Mouse (Mus musculus) stomach, embryonic 16.5 days (tissue): ENCODE measurements at regions not wholly inside any gene's neighbourhood (a gene's known extent, or its start where the extent isn't known, plus 50 kb on each side); places are given as distances from the start of the nearest gene placed in this dataset.

ENCODE experiments used
- ATAC-seq: fragments of 200-750 bp; cut with Nextera tagmentation; 2 replicates; pipeline ENCODE4 v1.8.0; 2017; ENCODE audit warnings: moderate number of reproducible peaks, moderate TSS enrichment; ENCODE audit not compliant: insufficient read depth, low FRiP score
- H3K27ac ChIP-seq: fragments of 300-500 bp; sonication (generic); 2 replicates; pipeline ENCODE4 v1.5.1; 2014; ENCODE audit warnings: low read length
- H3K27me3 ChIP-seq: fragments of 300-500 bp; sonication (generic); 2 replicates; pipeline ENCODE4 v1.6.1; 2014; ENCODE audit warnings: low read length, control low read depth, mixed read lengths; ENCODE audit not compliant: control insufficient read depth, insufficient read depth
- H3K36me3 ChIP-seq: fragments of 300-500 bp; sonication (generic); 2 replicates; pipeline ENCODE4 v1.6.1; 2014; ENCODE audit warnings: low read length; ENCODE audit not compliant: control insufficient read depth, insufficient read depth
- H3K4me1 ChIP-seq: fragments of 300-500 bp; sonication (generic); 2 replicates; pipeline ENCODE4 v1.6.1; 2014; ENCODE audit warnings: low read length, control low read depth, mixed read lengths; ENCODE audit not compliant: control insufficient read depth, insufficient read depth
- H3K4me2 ChIP-seq: fragments of 300-500 bp; sonication (generic); 2 replicates; pipeline ENCODE4 v1.6.1; 2014; ENCODE audit warnings: low read depth, low read length, mixed read lengths
- H3K4me3 ChIP-seq: fragments of 300-500 bp; sonication (generic); replicated peaks from 2 replicates; pipeline ENCODE4 v1.5.1; 2014; ENCODE audit warnings: mild to moderate bottlenecking, low read length
- H3K9ac ChIP-seq: fragments of 300-500 bp; sonication (generic); 2 replicates; pipeline ENCODE4 v1.6.1; 2014; ENCODE audit warnings: low read length
- H3K9me3 ChIP-seq: fragments of 300-500 bp; sonication (generic); replicated peaks from 2 replicates; pipeline ENCODE4 v1.6.1; 2016; ENCODE audit warnings: low read length, control low read depth; ENCODE audit not compliant: control insufficient read depth
- WGBS: fragments of 180-500 bp; shearing (Covaris S2); extraction: QIAGEN DNeasy Blood & Tissue Kit; methylation state at CpG from one replicate; pipeline ENCODE4 v1.1.7; 2014; 5-methylcytosine and 5-hydroxymethylcytosine counted together

DNA sequence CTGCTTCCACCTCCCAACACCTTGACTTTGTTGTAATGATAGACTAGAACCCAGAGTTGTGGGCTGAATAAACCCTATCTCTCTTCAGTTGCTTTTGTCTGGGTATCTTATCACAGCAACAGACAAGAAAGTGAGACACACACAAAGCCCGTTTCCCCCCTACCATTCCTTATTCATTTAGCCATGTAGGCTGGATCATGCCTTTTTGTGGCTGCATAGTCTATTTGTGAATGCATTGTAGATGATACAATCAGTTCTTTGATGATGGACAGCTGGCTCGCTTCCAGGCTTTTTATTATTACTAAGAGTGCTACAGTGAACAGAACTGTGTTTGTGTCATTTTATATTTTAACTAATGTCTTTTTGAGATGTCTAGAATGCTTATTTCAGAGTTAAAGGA, 116.3 kb upstream of the Podxl start:
- 54% methylated on average over 2 of the region's 2 CpGs for WGBS
- no peaks in the 10 kb centered on the region for H3K9me3 ChIP-seq
- ATAC-seq = no peak

DNA sequence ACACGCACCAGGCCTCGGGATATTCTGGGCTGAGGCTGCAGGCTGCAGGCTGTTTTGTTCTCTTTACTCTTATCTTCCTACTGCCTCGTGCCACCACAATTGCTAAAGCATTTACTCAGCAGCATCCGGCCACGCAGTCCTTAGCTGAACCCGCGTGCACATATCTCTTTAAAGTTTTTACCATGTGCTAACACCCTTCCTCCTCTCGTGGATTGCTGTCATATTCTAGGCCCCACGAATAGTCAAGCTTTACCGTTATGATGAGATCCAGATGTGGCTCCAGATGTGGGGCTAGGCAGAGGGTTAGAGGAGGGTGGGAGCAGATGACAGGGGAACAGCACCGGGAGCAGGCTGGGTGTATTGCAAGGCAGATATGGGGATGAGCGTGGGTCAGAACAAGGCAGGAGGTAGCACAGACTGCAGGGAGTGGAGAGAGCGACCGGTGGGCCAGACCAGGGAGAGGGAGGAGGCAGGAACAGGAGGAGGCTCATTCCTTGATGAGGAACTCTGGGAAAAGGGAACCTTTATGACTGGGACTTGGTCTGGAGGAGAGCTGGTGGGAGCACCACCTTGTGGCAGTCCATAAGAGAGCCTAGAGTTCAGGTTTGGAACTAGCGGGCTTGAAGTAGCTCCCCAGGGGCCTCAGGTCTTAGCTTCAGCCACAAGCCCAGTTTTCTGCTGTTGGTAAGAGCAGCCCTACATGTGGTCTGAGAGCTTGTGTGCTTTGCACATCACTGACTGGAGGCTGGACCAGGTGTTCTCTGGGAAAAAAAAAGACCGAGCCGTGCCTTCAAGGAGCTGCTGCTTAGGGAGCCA, 102.1 kb upstream of the Podxl start:
- Histone ChIP-seq H3K9me3 (no peaks in the 10 kb centered on the region), H3K27me3 (no peaks in the 10 kb centered on the region), H3K9ac (no peak overlapping the region), H3K4me1 (no peaks in the 10 kb centered on the region), H3K4me3 (no peak overlapping the region), H3K36me3 (no peaks in the 10 kb centered on the region), H3K27ac (no peak overlapping the region), H3K4me2 (no peak overlapping the region)
- 41% methylated on average over 17 of the region's 17 CpGs for WGBS
- ATAC-seq = no peak

More for the DNA sequence above, 116.3 kb upstream of the Podxl start:
- H3K27me3 ChIP-seq = no peaks in the 10 kb centered on the region
- no peaks in the 10 kb centered on the region for H3K4me1 ChIP-seq
- no peak overlapping the region for H3K9ac ChIP-seq
- no peak overlapping the region for H3K4me3 ChIP-seq
- no peaks in the 10 kb centered on the region for H3K36me3 ChIP-seq
- H3K27ac ChIP-seq = no peak overlapping the region
- H3K4me2 ChIP-seq = no peak overlapping the region

DNA sequence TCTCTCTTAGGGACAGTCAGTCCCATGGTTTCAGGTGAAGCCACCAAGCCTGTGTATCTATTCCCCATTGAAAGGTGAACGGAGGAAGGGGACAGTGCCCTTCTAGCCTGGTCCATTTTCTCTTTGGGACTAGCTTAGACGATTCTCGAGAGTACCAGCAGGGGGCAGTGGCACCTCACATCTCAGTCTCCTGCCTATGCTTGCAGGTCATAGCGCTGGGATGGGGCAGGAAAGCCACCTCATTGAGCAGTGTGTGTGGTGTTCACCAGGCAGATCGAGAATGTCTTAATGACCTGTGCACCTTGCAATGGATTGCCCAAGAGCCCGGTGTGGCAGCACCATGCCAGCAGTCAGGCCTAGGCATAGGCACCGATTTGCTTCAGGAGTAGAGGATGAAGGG, 100.7 kb upstream of the Podxl start:
- ATAC-seq = no peak; the same call in 1 of the 2 replicates
- 26% methylated on average over 7 of the region's 7 CpGs for WGBS
- no peak overlapping the region for H3K27ac ChIP-seq

DNA sequence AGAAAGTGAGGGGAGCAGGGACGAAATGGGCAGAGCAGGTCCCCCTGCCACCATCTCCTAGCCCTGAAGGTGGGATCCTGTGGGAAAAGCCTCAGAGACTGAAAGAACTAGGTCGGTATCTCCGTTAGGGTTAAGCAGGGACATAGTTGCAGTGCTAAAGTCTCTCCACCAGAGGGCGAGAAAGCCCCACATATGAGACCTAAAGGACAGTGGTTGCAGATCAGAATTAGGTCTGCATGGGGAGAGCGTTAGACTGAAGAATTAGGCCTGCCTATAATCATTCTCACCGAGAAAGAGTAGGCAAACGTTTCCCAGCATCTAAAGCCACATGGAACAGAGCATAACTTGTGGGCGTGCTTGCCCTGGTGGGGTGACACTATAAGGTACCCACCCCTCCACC, 97.0 kb upstream of the Podxl start:
- ATAC-seq = no peak
- Histone ChIP-seq H3K4me3 (no peak overlapping the region), H3K9ac (no peak overlapping the region), H3K4me2 (no peak overlapping the region), H3K36me3 (no peaks in the 10 kb centered on the region), H3K27me3 (peaks cover 3% of the 10 kb centered on the region; the same call in 1 of the 2 replicates), H3K27ac (no peak overlapping the region), H3K9me3 (no peaks in the 10 kb centered on the region), H3K4me1 (no peaks in the 10 kb centered on the region)
- WGBS = 9% methylated on average over 8 of the region's 8 CpGs

More for the DNA sequence above, 100.7 kb upstream of the Podxl start:
- no peaks in the 10 kb centered on the region for H3K9me3 ChIP-seq
- no peaks in the 10 kb centered on the region for H3K4me1 ChIP-seq
- H3K4me2 ChIP-seq = no peak overlapping the region
- H3K36me3 ChIP-seq = no peaks in the 10 kb centered on the region
- H3K27me3 ChIP-seq = peaks cover 1% of the 10 kb centered on the region; the same call in 1 of the 2 replicates
- H3K9ac ChIP-seq = no peak overlapping the region
- no peak overlapping the region for H3K4me3 ChIP-seq

DNA sequence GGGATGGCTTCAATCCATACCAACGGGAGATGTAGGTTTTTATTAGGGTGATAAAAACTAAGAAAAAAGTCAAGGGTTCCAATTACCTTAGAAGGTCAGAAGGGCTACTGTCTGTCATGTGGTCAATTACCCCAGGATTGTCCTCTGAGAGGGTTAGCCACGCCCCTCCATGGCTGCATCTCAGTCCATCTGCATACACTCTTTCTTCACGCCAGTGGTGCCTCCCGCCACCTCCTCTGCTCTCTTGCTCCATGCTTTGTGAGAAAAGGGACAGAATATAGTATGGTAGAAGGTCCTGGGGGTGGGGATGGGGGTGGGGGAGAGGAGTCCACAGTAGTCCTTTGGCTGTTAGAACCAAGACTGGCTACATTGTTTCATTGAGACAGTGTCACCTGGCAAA, 96.1 kb upstream of the Podxl start:
- Histone ChIP-seq H3K27ac (no peak overlapping the region), H3K27me3 (peaks cover 3% of the 10 kb centered on the region; the same call in 1 of the 2 replicates), H3K9ac (no peak overlapping the region), H3K4me3 (no peak overlapping the region), H3K36me3 (no peaks in the 10 kb centered on the region), H3K4me2 (no peak overlapping the region), H3K9me3 (no peaks in the 10 kb centered on the region), H3K4me1 (no peaks in the 10 kb centered on the region)
- no peak for ATAC-seq
- 57% methylated on average over 4 of the region's 4 CpGs for WGBS

DNA sequence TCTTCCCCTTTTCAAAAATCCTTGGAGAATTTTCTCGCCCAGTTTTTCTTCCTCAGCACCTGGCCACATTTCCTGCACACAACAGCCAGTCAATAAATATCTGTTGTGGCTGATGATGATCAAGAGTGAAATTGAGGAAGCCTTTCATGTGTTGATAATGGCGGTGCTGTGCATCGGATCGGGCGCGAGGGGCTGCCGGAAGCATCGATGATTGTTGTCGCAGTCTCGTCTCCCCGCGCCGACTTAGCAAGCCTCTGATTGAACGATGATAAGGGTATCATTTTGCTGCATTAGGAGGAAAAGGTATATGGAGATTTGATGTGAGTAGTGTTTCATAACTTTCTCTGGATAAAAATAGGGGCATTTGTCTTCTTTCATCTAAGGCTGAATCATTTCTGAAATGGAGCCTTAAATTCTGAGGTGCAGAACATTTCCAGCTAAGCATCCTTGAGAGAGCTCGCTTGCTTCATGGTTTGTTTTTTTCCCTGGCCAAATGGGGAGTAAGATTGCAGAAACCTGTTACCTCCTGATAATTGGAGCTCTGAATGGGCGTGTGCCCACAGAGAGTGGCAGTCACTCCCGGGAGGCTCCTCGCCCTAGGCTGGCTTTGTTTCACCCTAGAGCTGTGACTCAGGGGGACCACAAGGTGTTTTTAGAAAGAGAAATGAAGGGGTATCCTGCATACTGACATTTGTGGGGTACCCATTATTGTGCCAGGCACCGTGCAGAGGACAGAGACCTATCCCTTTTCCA, 94.8 kb upstream of the Podxl start:
- Histone ChIP-seq H3K9ac (no peak overlapping the region), H3K27ac (no peak overlapping the region), H3K36me3 (no peaks in the 10 kb centered on the region), H3K4me2 (no peak overlapping the region), H3K4me1 (no peaks in the 10 kb centered on the region), H3K9me3 (no peaks in the 10 kb centered on the region), H3K27me3 (peaks cover 3% of the 10 kb centered on the region; the same call in 1 of the 2 replicates), H3K4me3 (no peak overlapping the region)
- no peak for ATAC-seq
- WGBS = 79% methylated on average over 19 of the region's 19 CpGs

DNA sequence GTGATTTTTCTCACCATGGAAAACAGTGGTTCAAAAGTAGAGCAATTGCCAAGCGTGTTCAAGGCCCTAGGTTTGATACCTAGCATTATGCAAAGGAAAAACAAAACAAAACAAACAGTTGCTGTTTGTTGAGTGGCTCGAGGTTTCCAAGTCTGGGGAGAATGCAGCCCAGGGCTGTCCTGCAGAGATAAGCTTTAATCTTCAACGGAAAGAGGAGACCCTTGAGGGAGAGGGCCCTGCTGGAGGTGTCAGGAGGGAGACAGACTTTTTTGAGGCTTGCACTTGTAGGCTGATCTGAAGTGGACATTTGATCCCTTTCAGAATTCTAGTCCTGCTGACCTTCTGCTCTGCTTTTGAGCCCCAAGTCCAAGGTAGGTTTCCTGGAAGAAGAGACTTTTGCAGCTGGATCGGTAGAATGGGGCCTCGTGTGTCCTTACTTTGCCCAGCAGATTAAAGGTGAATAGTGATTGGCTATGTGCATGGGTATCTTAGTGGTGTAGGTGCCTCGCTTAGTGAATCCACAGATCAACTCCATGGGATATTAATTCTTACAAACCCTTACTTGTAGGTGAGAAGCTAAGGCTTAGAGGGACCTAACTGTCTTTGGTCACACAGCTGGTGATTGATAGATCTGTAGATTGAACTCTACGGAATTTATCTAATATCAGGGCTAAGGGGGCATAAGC, 87.2 kb upstream of the Podxl start:
- Histone ChIP-seq H3K4me3 (no peak overlapping the region), H3K9ac (no peak overlapping the region), H3K4me1 (no peaks in the 10 kb centered on the region), H3K27me3 (no peaks in the 10 kb centered on the region), H3K4me2 (no peak overlapping the region), H3K36me3 (no peaks in the 10 kb centered on the region), H3K9me3 (no peaks in the 10 kb centered on the region), H3K27ac (no peak overlapping the region)
- ATAC-seq = no peak
- 62% methylated on average over 7 of the region's 7 CpGs for WGBS

DNA sequence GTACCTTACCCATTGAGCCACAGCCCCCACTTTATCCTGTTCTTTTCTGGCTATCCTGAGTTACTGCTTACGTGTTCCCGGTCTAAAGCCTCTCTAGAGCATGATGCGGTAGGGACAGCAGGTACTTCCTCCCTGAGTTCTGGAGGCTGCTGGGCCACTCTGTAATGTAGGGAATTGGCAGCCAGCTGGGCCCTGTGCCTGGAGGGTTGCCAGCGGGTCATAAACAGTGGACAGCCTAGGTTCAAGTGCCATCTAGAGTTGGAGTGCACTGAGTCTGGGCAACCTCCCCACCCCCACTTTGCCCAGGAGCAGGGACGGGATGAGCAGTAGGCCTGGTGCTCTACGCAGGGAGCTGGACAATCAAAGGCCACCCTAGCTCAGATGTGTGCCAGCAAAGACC, 81.5 kb upstream of the Podxl start:
- no peak overlapping the region for H3K4me3 ChIP-seq
- no peaks in the 10 kb centered on the region for H3K9me3 ChIP-seq
- peaks cover 6% of the 10 kb centered on the region; the same call in 1 of the 2 replicates for H3K4me1 ChIP-seq
- no peak overlapping the region for H3K9ac ChIP-seq
- H3K27ac ChIP-seq = no peak overlapping the region
- WGBS = 86% methylated on average over 6 of the region's 6 CpGs
- H3K27me3 ChIP-seq = no peaks in the 10 kb centered on the region
- no peaks in the 10 kb centered on the region for H3K36me3 ChIP-seq
- no peak overlapping the region for H3K4me2 ChIP-seq
- ATAC-seq = no peak

DNA sequence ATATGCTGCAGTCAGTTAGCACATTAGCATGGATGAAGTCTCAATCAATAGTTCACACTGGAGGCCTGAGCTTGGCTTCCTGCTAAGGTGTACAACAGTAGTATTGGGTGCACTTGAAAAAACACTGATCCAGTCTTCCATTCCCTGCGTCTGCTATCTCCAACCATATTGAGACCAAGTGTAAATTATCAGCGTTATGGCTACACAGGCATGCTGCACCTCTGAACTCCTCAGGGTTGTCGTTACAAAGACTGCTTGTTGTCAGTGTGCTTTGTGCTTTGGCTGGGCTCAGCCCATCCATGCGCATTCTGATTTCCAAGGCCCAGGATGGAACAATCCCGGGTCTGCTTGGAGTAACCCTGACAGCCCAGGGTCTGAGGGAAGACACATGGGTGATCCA, 80.7 kb upstream of the Podxl start:
- Histone ChIP-seq H3K27me3 (no peaks in the 10 kb centered on the region), H3K36me3 (no peaks in the 10 kb centered on the region), H3K4me3 (no peak overlapping the region), H3K4me1 (peaks cover 6% of the 10 kb centered on the region; the same call in 1 of the 2 replicates), H3K9ac (no peak overlapping the region), H3K4me2 (no peak overlapping the region), H3K9me3 (no peaks in the 10 kb centered on the region), H3K27ac (no peak overlapping the region)
- 60% methylated on average over 5 of the region's 5 CpGs for WGBS
- no peak for ATAC-seq
